Mouse (Mus musculus): ENCODE results near the gene Slc38a1. TPM values are rescaled to one million over a fixed set of nuclear protein-coding genes. Genes with fewer than 3 reads are reported as not detected.

The Slc38a1 gene
- polyA plus RNA-seq, 1 experiment from 2014 or later: 81.9 TPM

- no peak for ATAC-seq (replicated peaks; ENCODE audit: insufficient number of reproducible peaks, low FRiP score, low TSS enrichment)
- 91% methylated on average over 9 of the region's 9 CpGs for WGBS (ENCODE audit: insufficient replicate concordance)
- H3K4me2 ChIP-seq: no peak overlapping the region
- no peak overlapping the region for H3K27ac ChIP-seq (ENCODE audit: low read depth, low read length)
- H3K9ac ChIP-seq (ENCODE audit: low read depth, low read length): no peak overlapping the region
- no peaks in the 10 kb centered on the region for H3K27me3 ChIP-seq (ENCODE audit: control insufficient read depth, insufficient read depth, low read length)
- peaks cover 5% of the 10 kb centered on the region; the same call in 1 of the 2 replicates for H3K36me3 ChIP-seq (ENCODE audit: control insufficient read depth, insufficient read depth, low read length)
- peaks cover 29% of the 10 kb centered on the region for H3K4me1 ChIP-seq (ENCODE audit: control insufficient read depth, insufficient read depth, low read length)
- no peaks in the 10 kb centered on the region for H3K9me3 ChIP-seq (replicated peaks; ENCODE audit: control insufficient read depth, low read length)
- H3K4me3 ChIP-seq (ENCODE audit: low read depth, low read length): no peak overlapping the region
These were observed 45.6 kb downstream of the Slc38a1 start for GRCm38 (mm10) chr15:96597116-96597515.

- Histone ChIP-seq H3K9ac (ENCODE audit: low read depth, low read length) (no peak overlapping the region), H3K27ac (ENCODE audit: low read depth, low read length) (no peak overlapping the region), H3K4me1 (ENCODE audit: control insufficient read depth, insufficient read depth, low read length) (peaks cover 23% of the 10 kb centered on the region), H3K36me3 (ENCODE audit: control insufficient read depth, insufficient read depth, low read length) (peaks cover 8% of the 10 kb centered on the region; the same call in 1 of the 2 replicates), H3K4me3 (ENCODE audit: low read depth, low read length) (no peak overlapping the region), H3K9me3 (replicated peaks; ENCODE audit: control insufficient read depth, low read length) (no peaks in the 10 kb centered on the region), H3K27me3 (ENCODE audit: control insufficient read depth, insufficient read depth, low read length) (no peaks in the 10 kb centered on the region), H3K4me2 (no peak overlapping the region)
- ATAC-seq (replicated peaks; ENCODE audit: insufficient number of reproducible peaks, low FRiP score, low TSS enrichment): no peak
- WGBS (ENCODE audit: insufficient replicate concordance): 87% methylated on average over 7 of the region's 7 CpGs
These were observed 48.4 kb downstream of the Slc38a1 start for GRCm38 (mm10) chr15:96594316-96594715.

- WGBS (ENCODE audit: insufficient replicate concordance): 81% methylated on average over 7 of the region's 7 CpGs
- peaks cover 19% of the 10 kb centered on the region for H3K4me1 ChIP-seq (ENCODE audit: control insufficient read depth, insufficient read depth, low read length)
- no peak overlapping the region for H3K9ac ChIP-seq (ENCODE audit: low read depth, low read length)
- no peak overlapping the region for H3K4me2 ChIP-seq
- no peak overlapping the region for H3K27ac ChIP-seq (ENCODE audit: low read depth, low read length)
- no peak overlapping the region for H3K4me3 ChIP-seq (ENCODE audit: low read depth, low read length)
- peaks cover 12% of the 10 kb centered on the region; the same call in 1 of the 2 replicates for H3K36me3 ChIP-seq (ENCODE audit: control insufficient read depth, insufficient read depth, low read length)
- no peaks in the 10 kb centered on the region for H3K27me3 ChIP-seq (ENCODE audit: control insufficient read depth, insufficient read depth, low read length)
- ATAC-seq (replicated peaks; ENCODE audit: insufficient number of reproducible peaks, low FRiP score, low TSS enrichment): no peak
- no peaks in the 10 kb centered on the region for H3K9me3 ChIP-seq (replicated peaks; ENCODE audit: control insufficient read depth, low read length)
These were observed 48.8 kb downstream of the Slc38a1 start for GRCm38 (mm10) chr15:96593866-96594265.

GRCm38 (mm10) chr15:96593457-96593856, 49.3 kb downstream of the Slc38a1 start:
- Histone ChIP-seq H3K4me1 (ENCODE audit: control insufficient read depth, insufficient read depth, low read length) (peaks cover 15% of the 10 kb centered on the region), H3K36me3 (ENCODE audit: control insufficient read depth, insufficient read depth, low read length) (peaks cover 16% of the 10 kb centered on the region; the same call in 1 of the 2 replicates), H3K9me3 (replicated peaks; ENCODE audit: control insufficient read depth, low read length) (no peaks in the 10 kb centered on the region), H3K9ac (ENCODE audit: low read depth, low read length) (no peak overlapping the region), H3K4me2 (no peak overlapping the region), H3K4me3 (ENCODE audit: low read depth, low read length) (no peak overlapping the region), H3K27ac (ENCODE audit: low read depth, low read length) (no peak overlapping the region), H3K27me3 (ENCODE audit: control insufficient read depth, insufficient read depth, low read length) (no peaks in the 10 kb centered on the region)
- 76% methylated on average over 6 of the region's 6 CpGs for WGBS (ENCODE audit: insufficient replicate concordance)
- no peak for ATAC-seq (replicated peaks; ENCODE audit: insufficient number of reproducible peaks, low FRiP score, low TSS enrichment)

GRCm38 (mm10) chr15:96592976-96593375, 49.7 kb downstream of the Slc38a1 start:
- Histone ChIP-seq H3K27me3 (ENCODE audit: control insufficient read depth, insufficient read depth, low read length) (no peaks in the 10 kb centered on the region), H3K9ac (ENCODE audit: low read depth, low read length) (no peak overlapping the region), H3K36me3 (ENCODE audit: control insufficient read depth, insufficient read depth, low read length) (peaks cover 17% of the 10 kb centered on the region; the same call in 1 of the 2 replicates), H3K27ac (ENCODE audit: low read depth, low read length) (no peak overlapping the region), H3K9me3 (replicated peaks; ENCODE audit: control insufficient read depth, low read length) (no peaks in the 10 kb centered on the region), H3K4me2 (no peak overlapping the region), H3K4me3 (ENCODE audit: low read depth, low read length) (no peak overlapping the region), H3K4me1 (ENCODE audit: control insufficient read depth, insufficient read depth, low read length) (peaks cover 10% of the 10 kb centered on the region)
- no peak for ATAC-seq (replicated peaks; ENCODE audit: insufficient number of reproducible peaks, low FRiP score, low TSS enrichment)
- 85% methylated on average over 13 of the region's 13 CpGs for WGBS (ENCODE audit: insufficient replicate concordance)

GRCm38 (mm10) chr15:96591876-96592417, 50.8 kb downstream of the Slc38a1 start:
- Histone ChIP-seq H3K9me3 (replicated peaks; ENCODE audit: control insufficient read depth, low read length) (no peaks in the 10 kb centered on the region), H3K27me3 (ENCODE audit: control insufficient read depth, insufficient read depth, low read length) (no peaks in the 10 kb centered on the region), H3K4me2 (no peak overlapping the region), H3K4me3 (ENCODE audit: low read depth, low read length) (no peak overlapping the region), H3K27ac (ENCODE audit: low read depth, low read length) (no peak overlapping the region), H3K9ac (ENCODE audit: low read depth, low read length) (no peak overlapping the region), H3K36me3 (ENCODE audit: control insufficient read depth, insufficient read depth, low read length) (peaks cover 21% of the 10 kb centered on the region; the same call in 1 of the 2 replicates), H3K4me1 (ENCODE audit: control insufficient read depth, insufficient read depth, low read length) (0 out of 2 replicates have a peak, but pooled peaks cover under 1% of the 10 kb centered on the region)
- no peak for ATAC-seq (replicated peaks; ENCODE audit: insufficient number of reproducible peaks, low FRiP score, low TSS enrichment)
- WGBS (ENCODE audit: insufficient replicate concordance): 87% methylated on average over 10 of the region's 10 CpGs

GRCm38 (mm10) chr15:96588996-96589657, 53.6 kb downstream of the Slc38a1 start:
- Histone ChIP-seq H3K4me1 (ENCODE audit: control insufficient read depth, insufficient read depth, low read length) (no peaks in the 10 kb centered on the region), H3K27me3 (ENCODE audit: control insufficient read depth, insufficient read depth, low read length) (no peaks in the 10 kb centered on the region), H3K36me3 (ENCODE audit: control insufficient read depth, insufficient read depth, low read length) (peaks cover 42% of the 10 kb centered on the region), H3K4me2 (no peak overlapping the region), H3K4me3 (ENCODE audit: low read depth, low read length) (no peak overlapping the region), H3K27ac (ENCODE audit: low read depth, low read length) (no peak overlapping the region), H3K9ac (ENCODE audit: low read depth, low read length) (no peak overlapping the region), H3K9me3 (replicated peaks; ENCODE audit: control insufficient read depth, low read length) (no peaks in the 10 kb centered on the region)
- 89% methylated on average over 9 of the region's 9 CpGs for WGBS (ENCODE audit: insufficient replicate concordance)
- no peak for ATAC-seq (replicated peaks; ENCODE audit: insufficient number of reproducible peaks, low FRiP score, low TSS enrichment)

- no peak for ATAC-seq (replicated peaks; ENCODE audit: insufficient number of reproducible peaks, low FRiP score, low TSS enrichment)
- 88% methylated on average over 8 of the region's 8 CpGs for WGBS (ENCODE audit: insufficient replicate concordance)
- Histone ChIP-seq H3K4me2 (no peak overlapping the region), H3K36me3 (ENCODE audit: control insufficient read depth, insufficient read depth, low read length) (peaks cover 52% of the 10 kb centered on the region), H3K27ac (ENCODE audit: low read depth, low read length) (no peak overlapping the region), H3K9me3 (replicated peaks; ENCODE audit: control insufficient read depth, low read length) (no peaks in the 10 kb centered on the region), H3K9ac (ENCODE audit: low read depth, low read length) (no peak overlapping the region), H3K4me1 (ENCODE audit: control insufficient read depth, insufficient read depth, low read length) (no peaks in the 10 kb centered on the region), H3K27me3 (ENCODE audit: control insufficient read depth, insufficient read depth, low read length) (no peaks in the 10 kb centered on the region), H3K4me3 (ENCODE audit: low read depth, low read length) (no peak overlapping the region)
These were observed 54.7 kb downstream of the Slc38a1 start for GRCm38 (mm10) chr15:96587998-96588397.

All from heart, embryonic 11.5 days (tissue).